Mouse (Mus musculus) testis, adult 2 months (tissue): ENCODE measurements at regions not wholly inside any gene's neighbourhood (a gene's known extent, or its start where the extent isn't known, plus 50 kb on each side); places are given as distances from the start of the nearest gene placed in this dataset.

Source experiments
- CTCF ChIP-seq: fragments of 200-500 bp; IDR thresholded peaks from 2 replicates; pipeline ENCODE4 v1.5.1; 2012; ENCODE audit warnings: low read depth, mild to moderate bottlenecking, inconsistent platforms, low read length, moderate library complexity; ENCODE audit not compliant: control insufficient read depth, insufficient read depth, insufficient replicate concordance
- POLR2A ChIP-seq: fragments of 200-500 bp; IDR thresholded peaks from 2 replicates; pipeline ENCODE4 v1.6.1; 2012; ENCODE audit warnings: low read depth, mild to moderate bottlenecking, inconsistent platforms, low read length, moderate library complexity; ENCODE audit not compliant: control insufficient read depth

DNA sequence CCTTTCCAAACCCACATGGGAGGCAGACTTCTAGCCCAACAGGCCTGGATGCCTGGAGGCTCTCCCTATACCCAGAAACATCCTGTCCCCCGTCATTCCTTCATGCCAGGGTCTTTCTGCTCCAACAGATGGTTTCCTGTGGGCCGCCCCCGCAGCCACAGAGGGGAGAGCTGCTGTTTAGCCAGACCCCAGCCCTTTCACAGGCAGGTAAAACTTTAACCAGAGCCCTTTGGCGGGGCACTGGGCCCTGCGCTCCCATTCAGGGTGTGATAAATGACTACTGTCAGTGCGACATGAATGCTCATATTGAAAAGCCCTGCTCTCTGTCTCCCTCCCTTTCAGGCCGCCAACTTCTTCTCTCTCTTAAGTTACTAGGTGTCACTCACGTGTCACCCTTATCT lies 108.4 kb upstream of the Top1 start:
- TF ChIP-seq CTCF: no peak
- TF ChIP-seq POLR2A: no peak
